Mouse (Mus musculus) E14TG2a.4 (cell line): ENCODE measurements around the gene Stam2.

Experiments
- CTCF ChIP-seq: conservative IDR thresholded peaks from 2 replicates; pipeline ENCODE4 v1.5.1; 2014; ENCODE audit warnings: low read length
- POU5F1 ChIP-seq: IDR thresholded peaks from 2 replicates; pipeline ENCODE4 v1.6.1; 2014; ENCODE audit warnings: low read length, borderline replicate concordance

DNA sequence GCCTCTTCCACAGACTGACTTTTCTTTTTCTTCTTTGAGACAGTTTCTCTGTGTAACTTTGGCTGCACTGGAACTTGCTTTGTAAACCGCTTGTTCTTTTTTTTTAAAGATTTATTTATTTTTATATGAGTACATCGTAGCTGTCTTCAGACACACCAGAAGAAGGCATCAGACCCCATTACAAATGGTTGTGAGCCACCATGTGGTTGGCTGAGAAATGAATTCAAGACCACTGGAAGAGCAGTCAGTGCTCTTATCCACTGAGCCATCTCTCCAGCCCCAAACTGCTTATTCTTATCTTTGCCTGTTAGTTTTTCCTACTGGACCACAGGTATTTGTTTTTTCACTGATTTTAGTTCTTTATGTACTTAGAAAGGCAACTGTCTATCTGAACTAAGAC is 31.3 kb downstream of the Stam2 start:
- TF ChIP-seq CTCF (no peak), POU5F1 (no peak)
